14 mouse cellular contexts compared by ENCODE assay signal in genomic region chr5:118126671-118127070, GRCm38 (mm10).
"Had no signal": no experiment of that assay in that cellular context is flagged by ENCODE, and none has a peak within 500 bp of the region (broad histone marks: within the 10 kb centered on the region; RNA-seq: fewer than 3 reads in every experiment).

No protein-coding gene starts in this region.

- DNase-seq: lung, adult 18-20 months; lung, embryonic 14.5 days; lung, postnatal 10 days; lung, postnatal 4 days; midbrain, embryonic 14.5 days; retina, postnatal 1 day; right cerebral cortex, adult 18-20 months; right cerebral cortex, postnatal 25 days; right cerebral cortex, postnatal 4 days; spleen, adult 18-20 months; thymus, adult 18-20 months; thymus, postnatal 14 days; thymus, postnatal 36 days had no signal

- ATAC-seq: midbrain, embryonic 16.5 days had no signal
